ENCODE assay signal across 9 mouse cellular contexts in genomic region chr19:54046684-54047070, GRCm38 (mm10). TPM values are rescaled to one million over a fixed set of nuclear protein-coding genes. Genes with fewer than 3 reads are reported as not detected.
DNase-seq lines count a peak whose midpoint lies in the region; ATAC-seq and TF ChIP-seq lines count a peak whose summit lies in the region.
"Had no signal": no experiment of that assay in that cellular context is flagged by ENCODE, and none has a peak within 500 bp of the region (broad histone marks: within the 10 kb centered on the region; RNA-seq: fewer than 3 reads in every experiment).

No protein-coding gene starts in this region.

- 1% methylated on average over 46 of the region's 46 CpGs for WGBS in kidney, embryonic 15.5 days
- 1% methylated on average over 46 of the region's 46 CpGs for WGBS in heart, postnatal 0 days

- TF ChIP-seq EP300 in heart, postnatal 0 days (IDR thresholded peaks at IDR 0.05; ENCODE audit: low read depth), result no peak

- peak overlapping the region; percentile 53 for H3K4me3 ChIP-seq in kidney, embryonic 15.5 days (replicated peaks)
- peak overlapping the region; percentile 52 for H3K4me3 ChIP-seq in brown adipose tissue, adult 24 weeks (ENCODE audit: insufficient read depth, low read depth, low read length)
- peak overlapping the region; percentile 55 for H3K4me3 ChIP-seq in heart, postnatal 0 days (ENCODE audit: low read depth, low read length)

- no peaks in the 10 kb centered on the region for H3K36me3 ChIP-seq in kidney, embryonic 15.5 days
- no peaks in the 10 kb centered on the region for H3K36me3 ChIP-seq in heart, postnatal 0 days (replicated peaks; ENCODE audit: control insufficient read depth, insufficient read depth, low read length)

- H3K4me2 ChIP-seq in kidney, embryonic 15.5 days, result peak overlapping the region; percentile 97
- H3K4me2 ChIP-seq in heart, postnatal 0 days (ENCODE audit: low read depth, low read length), result peak overlapping the region; percentile 88

- peaks cover 70% of the 10 kb centered on the region for H3K27me3 ChIP-seq in kidney, embryonic 15.5 days
- H3K27me3 ChIP-seq in heart, postnatal 0 days (ENCODE audit: control insufficient read depth, insufficient read depth, low read length), result peaks cover 66% of the 10 kb centered on the region

- H3K9me3 ChIP-seq in kidney, embryonic 15.5 days (replicated peaks), result no peaks in the 10 kb centered on the region
- no peaks in the 10 kb centered on the region for H3K9me3 ChIP-seq in heart, postnatal 0 days (replicated peaks; ENCODE audit: control insufficient read depth, low read length)

- no peak for ATAC-seq in kidney, embryonic 15.5 days (replicated peaks; ENCODE audit: low FRiP score)
- ATAC-seq in heart, postnatal 0 days (ENCODE audit: insufficient read depth, low read depth), result no peak

- peaks cover 42% of the 10 kb centered on the region for H3K4me1 ChIP-seq in kidney, embryonic 15.5 days
- H3K4me1 ChIP-seq in brown adipose tissue, adult 24 weeks (ENCODE audit: control insufficient read depth, insufficient read depth, insufficient read length, low read length), result 0 out of 2 replicates have a peak, but pooled peaks cover 9% of the 10 kb centered on the region
- H3K4me1 ChIP-seq in heart, postnatal 0 days (ENCODE audit: control insufficient read depth, insufficient read depth), result peaks cover 27% of the 10 kb centered on the region

- H3K27ac ChIP-seq in kidney, embryonic 15.5 days, result no peak overlapping the region
- no peak overlapping the region for H3K27ac ChIP-seq in brown adipose tissue, adult 24 weeks (replicated peaks; ENCODE audit: low read depth, low read length)
- H3K27ac ChIP-seq in heart, postnatal 0 days (ENCODE audit: low read depth), result no peak overlapping the region
- H3K27ac ChIP-seq: macrophage had no signal

- no peak for TF ChIP-seq CTCF in heart, postnatal 0 days (IDR thresholded peaks at IDR 0.05; ENCODE audit: low read depth)

- DNase-seq in kidney, adult 9 months, result no peak
- no peak for DNase-seq in heart, postnatal 0 days (ENCODE audit: low spot score)
- peak; percentile 19 for DNase-seq in mesoderm, embryonic 11.5 days (ENCODE audit: low read depth, low spot score)
- DNase-seq in ovary, postnatal 10 days (ENCODE audit: low spot score), result no peak
- DNase-seq in spleen, postnatal 36 days (ENCODE audit: low spot score in 2 of 2), result no peak
- DNase-seq in B cell, adult 2 months, result no peak

- H3K9ac ChIP-seq in kidney, embryonic 15.5 days, result peak overlapping the region; percentile 37; the same call in 1 of the 2 replicates
- H3K9ac ChIP-seq in heart, postnatal 0 days (replicated peaks; ENCODE audit: low read depth, low read length), result no peak overlapping the region

RNA-seq across cellular contexts. Expression of gene Adra2a, which starts 2.7 kb away (rescaled TPM):
- polyA plus RNA-seq in kidney, embryonic 15.5 days (2015; fragmentation: Nextera tagmentation; extraction: Ambion mirVana), result 0.89 and 1.2 TPM in 2 replicates
- not detected in 2 replicates for polyA plus RNA-seq in brown adipose tissue, adult 24 weeks (2012; ENCODE audit: insufficient read depth, insufficient read length, missing spikeins)
- 1.9 TPM in 1 of 2 replicates, not detected in the other for total RNA-seq in heart, postnatal 0 days (2014; rRNA removed; ENCODE audit: low replicate concordance)
- 0.03 TPM in 1 of 2 replicates, not detected in the other for polyA plus RNA-seq in heart, postnatal 0 days (2015; fragmentation: Nextera tagmentation; extraction: Ambion mirVana)
- polyA plus RNA-seq: macrophage had no signal
